Comparison of ENCODE assay signal across 12 mouse cellular contexts in genomic region chr19:36809476-36810168, GRCm38 (mm10). TPM values are rescaled to one million over a fixed set of nuclear protein-coding genes. Genes with fewer than 3 reads are reported as not detected.
DNase-seq lines count a peak whose midpoint lies in the region; ATAC-seq lines count a peak whose summit lies in the region.
"Had no signal": no experiment of that assay in that cellular context is flagged by ENCODE, and none has a peak within 500 bp of the region (broad histone marks: within the 10 kb centered on the region; RNA-seq: fewer than 3 reads in every experiment).

No protein-coding gene starts in this region.

- H3K27me3 ChIP-seq in kidney, embryonic 14.5 days (ENCODE audit: control insufficient read depth, insufficient read depth, low read length): no peaks in the 10 kb centered on the region
- no peaks in the 10 kb centered on the region for H3K27me3 ChIP-seq in intestine, embryonic 16.5 days (replicated peaks; ENCODE audit: control insufficient read depth, insufficient read depth, low read length)
- H3K27me3 ChIP-seq in liver, embryonic 12.5 days (replicated peaks): no peaks in the 10 kb centered on the region
- H3K27me3 ChIP-seq: embryonic facial prominence, embryonic 13.5 days had no signal

- no peak for ATAC-seq in kidney, embryonic 14.5 days (ENCODE audit: low FRiP score, low TSS enrichment)
- ATAC-seq in intestine, embryonic 16.5 days: peak; percentile 34; the same call in 1 of the 2 replicates
- ATAC-seq in liver, embryonic 12.5 days: no peak

- no peaks in the 10 kb centered on the region for H3K9me3 ChIP-seq in kidney, embryonic 14.5 days (ENCODE audit: control insufficient read depth, low read length)
- H3K9me3 ChIP-seq in intestine, embryonic 16.5 days (ENCODE audit: control insufficient read depth, low read length): no peaks in the 10 kb centered on the region
- H3K9me3 ChIP-seq in liver, embryonic 12.5 days (replicated peaks): no peaks in the 10 kb centered on the region
- H3K9me3 ChIP-seq: embryonic facial prominence, embryonic 13.5 days had no signal

- no peak overlapping the region for H3K9ac ChIP-seq in kidney, embryonic 14.5 days (ENCODE audit: low read depth, low read length)
- H3K9ac ChIP-seq in intestine, embryonic 16.5 days (ENCODE audit: low read depth, low read length): no peak overlapping the region
- H3K9ac ChIP-seq in liver, embryonic 12.5 days: no peak overlapping the region
- H3K9ac ChIP-seq: embryonic facial prominence, embryonic 13.5 days; liver, embryonic 14.5 days had no signal

- H3K4me2 ChIP-seq in kidney, embryonic 14.5 days (replicated peaks; ENCODE audit: low read depth, low read length): no peak overlapping the region
- H3K4me2 ChIP-seq in intestine, embryonic 16.5 days (ENCODE audit: low read depth, low read length): no peak overlapping the region
- H3K4me2 ChIP-seq in liver, embryonic 12.5 days: peak overlapping the region; percentile 21; the same call in 1 of the 2 replicates
- H3K4me2 ChIP-seq: embryonic facial prominence, embryonic 13.5 days had no signal

- no peak overlapping the region for H3K4me3 ChIP-seq in kidney, embryonic 14.5 days (ENCODE audit: low read length)
- no peak overlapping the region for H3K4me3 ChIP-seq in intestine, embryonic 16.5 days (ENCODE audit: low read length)
- H3K4me3 ChIP-seq in liver, embryonic 12.5 days: no peak overlapping the region
- H3K4me3 ChIP-seq: embryonic facial prominence, embryonic 13.5 days had no signal

- no peak overlapping the region for H3K27ac ChIP-seq in kidney, embryonic 14.5 days (ENCODE audit: low read depth, low read length)
- H3K27ac ChIP-seq in intestine, embryonic 16.5 days (ENCODE audit: low read length): no peak overlapping the region
- H3K27ac ChIP-seq in liver, embryonic 12.5 days: no peak overlapping the region
- H3K27ac ChIP-seq: embryonic facial prominence, embryonic 13.5 days; liver, embryonic 14.5 days had no signal

- DNase-seq in kidney, adult 11 months: peak; percentile 31
- peak; percentile 55 to 60 for DNase-seq in adrenal gland, postnatal 36 days
- no peak for DNase-seq in c-Kit-positive CD71-positive TER-119-positive erythroid progenitor cells, embryonic 14.5 days (ENCODE audit: low spot score)
- DNase-seq in heart, adult 18-20 months: no peak
- DNase-seq: cerebellum, adult 8-10 months; gastrocnemius, postnatal 14 days; heart, postnatal 4 days had no signal

- 39% methylated on average over 12 of the region's 12 CpGs for WGBS in kidney, embryonic 14.5 days
- WGBS in intestine, embryonic 16.5 days: 38% methylated on average over 12 of the region's 12 CpGs
- WGBS in liver, embryonic 12.5 days (ENCODE audit: insufficient replicate concordance): 33% methylated on average over 12 of the region's 12 CpGs

- H3K36me3 ChIP-seq in kidney, embryonic 14.5 days (ENCODE audit: control insufficient read depth, insufficient read depth, low read length): no peaks in the 10 kb centered on the region
- no peaks in the 10 kb centered on the region for H3K36me3 ChIP-seq in intestine, embryonic 16.5 days (ENCODE audit: control insufficient read depth, insufficient read depth, low read length)
- H3K36me3 ChIP-seq in liver, embryonic 12.5 days: no peaks in the 10 kb centered on the region
- H3K36me3 ChIP-seq: embryonic facial prominence, embryonic 13.5 days had no signal

- no peaks in the 10 kb centered on the region for H3K4me1 ChIP-seq in kidney, embryonic 14.5 days (ENCODE audit: control insufficient read depth, insufficient read depth, low read length)
- H3K4me1 ChIP-seq in intestine, embryonic 16.5 days (ENCODE audit: control insufficient read depth, insufficient read depth, low read length): peaks cover 3% of the 10 kb centered on the region; the same call in 1 of the 2 replicates
- peaks cover 4% of the 10 kb centered on the region; the same call in 1 of the 2 replicates for H3K4me1 ChIP-seq in liver, embryonic 12.5 days
- H3K4me1 ChIP-seq: embryonic facial prominence, embryonic 13.5 days had no signal

RNA-seq across cellular contexts. Expression of gene Tnks2, which starts 24.4 kb away (rescaled TPM):
- 55.7 and 93.9 TPM in 2 replicates for polyA plus RNA-seq in kidney, embryonic 14.5 days (2014; fragmentation: Nextera tagmentation; extraction: Ambion mirVana)
- 100 to 1,000 TPM; 109 to 123 TPM for total RNA-seq in adrenal gland, postnatal 36 days (2021)
- polyA plus RNA-seq in intestine, embryonic 16.5 days (2015; fragmentation: Nextera tagmentation; extraction: Ambion mirVana): 16.2 and 16.7 TPM in 2 replicates
- polyA plus RNA-seq in liver, embryonic 12.5 days (2016; fragmentation: Nextera tagmentation; extraction: Ambion mirVana): 34.5 and 36.2 TPM in 2 replicates
- 10 to 100 TPM; 71.9 to 80.4 TPM for total RNA-seq in heart, adult 18-20 months (2021)

Comparison
In these comparisons a context has a peak if more than half of its experiments do, and no peak if none do; other contexts are left out.
1. DNase-seq: peak in kidney, adult 11 months (single experiment) and adrenal gland, postnatal 36 days (2 of 2); none in c-Kit-positive CD71-positive TER-119-positive erythroid progenitor cells, embryonic 14.5 days (single experiment) and heart, adult 18-20 months (0 of 2).